Mouse (Mus musculus): ENCODE results near the gene Smox. TPM values are rescaled to one million over a fixed set of nuclear protein-coding genes. Genes with fewer than 3 reads are reported as not detected.

Gene Smox
- polyA plus RNA-seq, 2 experiments from 2014 or later: 11.7 to 15.3 TPM

- no peak for ATAC-seq
Observed at GRCm38 (mm10) chr2:131552736-131553400, 61.6 kb downstream of the Smox start.

- ATAC-seq: no peak
Observed at GRCm38 (mm10) chr2:131557896-131558295, 66.6 kb downstream of the Smox start.

GRCm38 (mm10) chr2:131560205-131560919 lies 69.1 kb downstream of the Smox start:
- ATAC-seq: no peak

- ATAC-seq: no peak
Observed at GRCm38 (mm10) chr2:131561344-131561870, 70.1 kb downstream of the Smox start.

- no peak for ATAC-seq
Observed at GRCm38 (mm10) chr2:131561891-131562585, 70.7 kb downstream of the Smox start, which contains the start of gene Adra1d. Gene Adra1d, minus strand, starts transcription at chr2:131562283.

GRCm38 (mm10) chr2:131562586-131563122 lies 71.4 kb downstream of the Smox start:
- ATAC-seq: no peak

Other genes with a start within 250 kb of the Smox start
- 10 to 100 TPM in 1 of 2 experiments, 1 to 10 TPM in 1; 7.7 to 12.0 TPM for gene Pank2, start 229.0 kb upstream of the Smox start, polyA plus RNA-seq (2017; shearing (Covaris generic))
- 1 to 10 TPM in 1 of 2 experiments, under 1 TPM in 1; 0.76 to 1.5 TPM for gene Rnf24, start 138.6 kb upstream of the Smox start, polyA plus RNA-seq (2017; shearing (Covaris generic))
- not detected for gene Adra1d, start 70.8 kb downstream of the Smox start, polyA plus RNA-seq (2017; shearing (Covaris generic))

Measured in CD4-positive, CD25-positive, alpha-beta regulatory T cell, adult 4 months (primary cell).